Mouse (Mus musculus) cerebellum, adult 2 months (tissue): ENCODE data around the gene Atxn2.

Experiments used
- CTCF ChIP-seq: fragments of 200-500 bp; IDR thresholded peaks from 2 replicates; pipeline ENCODE4 v1.5.1; 2011; ENCODE audit warnings: low read depth, mild to moderate bottlenecking, control low read depth, low read length, moderate library complexity, borderline replicate concordance; ENCODE audit not compliant: insufficient read depth
- POLR2A ChIP-seq: fragments of 200-500 bp; IDR thresholded peaks from 2 replicates; pipeline ENCODE4 v1.6.1; 2011; ENCODE audit warnings: low read length, control low read depth, borderline replicate concordance; ENCODE audit not compliant: insufficient read depth

DNA sequence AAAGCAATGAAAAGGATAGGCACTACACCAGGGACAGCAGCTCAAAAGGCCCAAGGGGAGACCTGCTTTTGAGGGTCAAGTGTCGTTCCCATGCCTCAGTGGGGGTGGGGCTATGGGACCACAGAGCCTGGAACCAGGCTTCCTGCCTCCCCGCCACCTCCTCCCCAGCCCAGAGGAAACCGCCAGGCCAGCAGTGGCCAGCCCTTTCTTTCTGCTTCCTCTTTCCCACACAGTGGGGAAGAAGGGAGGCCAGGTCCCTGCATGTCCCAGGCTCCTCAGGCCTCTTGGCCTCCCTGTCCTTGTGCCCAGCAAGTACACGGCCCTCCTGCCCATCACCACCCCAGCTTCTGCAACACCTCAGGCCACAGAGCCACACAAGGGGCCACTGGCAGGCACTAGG lies 113.0 kb downstream of the Atxn2 start:
- TF ChIP-seq POLR2A = no peak
- TF ChIP-seq CTCF = no peak
